Mouse (Mus musculus) forebrain, embryonic 13.5 days (tissue): ENCODE data around the gene Krt76. TPM values are rescaled to one million over a fixed set of nuclear protein-coding genes. Genes with fewer than 3 reads are reported as not detected.

ENCODE experiments used
- ATAC-seq: fragments of 200-750 bp; cut with Nextera tagmentation; 2 replicates; pipeline ENCODE4 v1.8.0; 2017
- H3K27ac ChIP-seq: fragments of 300-500 bp; sonication (generic); 2 replicates; pipeline ENCODE4 v1.5.1; 2015; ENCODE audit warnings: inconsistent platforms, mild to moderate bottlenecking, moderate library complexity
- H3K27me3 ChIP-seq: fragments of 300-500 bp; sonication (generic); 2 replicates; pipeline ENCODE4 v1.6.1; 2015; ENCODE audit warnings: mild to moderate bottlenecking, inconsistent platforms
- H3K36me3 ChIP-seq: fragments of 300-500 bp; sonication (generic); 2 replicates; pipeline ENCODE4 v1.6.1; 2015; ENCODE audit warnings: mild to moderate bottlenecking, inconsistent platforms; ENCODE audit not compliant: poor library complexity, severe bottlenecking
- H3K4me1 ChIP-seq: fragments of 300-500 bp; sonication (generic); 2 replicates; pipeline ENCODE4 v1.6.1; 2015; ENCODE audit warnings: inconsistent platforms
- H3K4me2 ChIP-seq: fragments of 300-500 bp; sonication (generic); 2 replicates; pipeline ENCODE4 v1.6.1; 2015; ENCODE audit warnings: inconsistent platforms, mild to moderate bottlenecking, moderate library complexity
- H3K4me3 ChIP-seq: fragments of 300-500 bp; sonication (generic); 2 replicates; pipeline ENCODE4 v1.5.1; 2015; ENCODE audit warnings: mild to moderate bottlenecking, inconsistent platforms
- H3K9ac ChIP-seq: fragments of 300-500 bp; sonication (generic); 2 replicates; pipeline ENCODE4 v1.6.1; 2015; ENCODE audit warnings: mild to moderate bottlenecking, inconsistent platforms
- H3K9me3 ChIP-seq: fragments of 300-500 bp; sonication (generic); replicated peaks from 2 replicates; pipeline ENCODE4 v1.6.1; 2016; ENCODE audit warnings: inconsistent platforms
- WGBS: fragments of 180-500 bp; shearing (Covaris S2); methylation state at CpG from one replicate; pipeline ENCODE4 v1.1.7; 2015; 5-methylcytosine and 5-hydroxymethylcytosine counted together
- microRNA-seq: library from miRNA; unstranded; fragments of <30 nt; microRNA quantifications from one replicate; pipeline ENCODE4, GENCODE M21; 2016
- polyA plus RNA-seq: library from polyadenylated mRNA; unstranded; fragments of >200 nt; fragmentation: Nextera tagmentation; extraction: Ambion mirVana; gene quantifications from 2 replicates; pipeline ENCODE4 v1.2.1, GENCODE M21; 2015

Gene Krt76
- polyA plus RNA-seq, 1 experiment from 2014 or later: not detected

- Histone ChIP-seq H3K4me1 (peaks cover 22% of the 10 kb centered on the region), H3K27me3 (peaks cover 43% of the 10 kb centered on the region), H3K27ac (no peak overlapping the region), H3K9ac (no peak overlapping the region), H3K4me2 (peak overlapping the region; percentile 76), H3K36me3 (no peaks in the 10 kb centered on the region), H3K4me3 (peak overlapping the region; percentile 43; the same call in 1 of the 2 replicates), H3K9me3 (no peaks in the 10 kb centered on the region)
- 9% methylated on average over 11 of the region's 11 CpGs for WGBS
- ATAC-seq: no peak
Measured at GRCm38 (mm10) chr15:101858673-101859425, 33.9 kb downstream of the Krt76 start.

- 53% methylated on average over 5 of the region's 5 CpGs for WGBS
- peaks cover 31% of the 10 kb centered on the region for H3K4me1 ChIP-seq
- no peaks in the 10 kb centered on the region for H3K9me3 ChIP-seq
- H3K36me3 ChIP-seq: no peaks in the 10 kb centered on the region
- no peak overlapping the region for H3K9ac ChIP-seq
- ATAC-seq: no peak
- H3K27ac ChIP-seq: no peak overlapping the region
- H3K27me3 ChIP-seq: peaks cover 47% of the 10 kb centered on the region
- no peak overlapping the region for H3K4me3 ChIP-seq
- H3K4me2 ChIP-seq: no peak overlapping the region
Measured at GRCm38 (mm10) chr15:101856696-101857095, 36.0 kb downstream of the Krt76 start.

GRCm38 (mm10) chr15:101855732-101856131 is 37.0 kb downstream of the Krt76 start:
- Histone ChIP-seq H3K27me3 (peaks cover 37% of the 10 kb centered on the region), H3K9me3 (no peaks in the 10 kb centered on the region)
- ATAC-seq: no peak

GRCm38 (mm10) chr15:101854294-101854693 is 38.4 kb downstream of the Krt76 start:
- Histone ChIP-seq H3K9ac (no peak overlapping the region), H3K4me1 (peaks cover 21% of the 10 kb centered on the region), H3K9me3 (no peaks in the 10 kb centered on the region), H3K36me3 (no peaks in the 10 kb centered on the region), H3K27me3 (peaks cover 27% of the 10 kb centered on the region), H3K4me3 (no peak overlapping the region), H3K4me2 (no peak overlapping the region), H3K27ac (no peak overlapping the region)
- 19% methylated on average over 5 of the region's 5 CpGs for whole genome bisulfite sequencing
- ATAC-seq: no peak

More at GRCm38 (mm10) chr15:101855732-101856131, 37.0 kb downstream of the Krt76 start:
- no peak overlapping the region for H3K4me3 ChIP-seq
- H3K4me2 ChIP-seq: no peak overlapping the region
- peaks cover 31% of the 10 kb centered on the region for H3K4me1 ChIP-seq
- no peak overlapping the region for H3K27ac ChIP-seq
- no peaks in the 10 kb centered on the region for H3K36me3 ChIP-seq
- WGBS: 84% methylated on average over 3 of the region's 3 CpGs
- H3K9ac ChIP-seq: no peak overlapping the region

- ATAC-seq: no peak
- H3K27me3 ChIP-seq: peaks cover 11% of the 10 kb centered on the region
- H3K4me1 ChIP-seq: peaks cover 15% of the 10 kb centered on the region
- 3% methylated on average over 5 of the region's 5 CpGs for WGBS
- no peak overlapping the region for H3K4me2 ChIP-seq
- no peaks in the 10 kb centered on the region for H3K9me3 ChIP-seq
- H3K4me3 ChIP-seq: no peak overlapping the region
- no peaks in the 10 kb centered on the region for H3K36me3 ChIP-seq
- H3K27ac ChIP-seq: no peak overlapping the region
- H3K9ac ChIP-seq: no peak overlapping the region
Measured at GRCm38 (mm10) chr15:101852571-101852970, 40.1 kb downstream of the Krt76 start.

GRCm38 (mm10) chr15:101850694-101851093 is 42.0 kb downstream of the Krt76 start, which contains the start of gene Krt1:
Krt1 (minus strand) TSS chr15:101850794.
- no peak for ATAC-seq
- H3K4me1 ChIP-seq: peaks cover 23% of the 10 kb centered on the region
- H3K9me3 ChIP-seq: no peaks in the 10 kb centered on the region
- H3K36me3 ChIP-seq: no peaks in the 10 kb centered on the region
- H3K27ac ChIP-seq: no peak within 1 kb of the TSS
- 80% methylated on average over 6 of the region's 6 CpGs for WGBS
- H3K4me3 ChIP-seq: no peak within 1 kb of the TSS
- no peak within 1 kb of the TSS for H3K4me2 ChIP-seq
- H3K9ac ChIP-seq: no peak within 1 kb of the TSS
- peaks cover 7% of the 10 kb centered on the region; the same call in 1 of the 2 replicates for H3K27me3 ChIP-seq

- Histone ChIP-seq H3K27me3 (0 out of 2 replicates have a peak, but pooled peaks cover 2% of the 10 kb centered on the region), H3K27ac (peak overlapping the region; percentile 78), H3K9ac (peak overlapping the region; percentile 74), H3K9me3 (no peaks in the 10 kb centered on the region), H3K4me2 (peak overlapping the region; percentile 69), H3K4me3 (peak overlapping the region; percentile 53), H3K36me3 (no peaks in the 10 kb centered on the region), H3K4me1 (peaks cover 16% of the 10 kb centered on the region; the same call in 1 of the 2 replicates)
- 1% methylated on average over 36 of the region's 37 CpGs for WGBS
- ATAC-seq: peak; percentile 88
Measured at GRCm38 (mm10) chr15:101845971-101846403, 46.7 kb downstream of the Krt76 start.

GRCm38 (mm10) chr15:101843192-101843591 is 49.5 kb downstream of the Krt76 start:
- Histone ChIP-seq H3K27me3 (peaks cover 7% of the 10 kb centered on the region; the same call in 1 of the 2 replicates), H3K4me3 (no peak overlapping the region), H3K9ac (no peak overlapping the region), H3K36me3 (no peaks in the 10 kb centered on the region), H3K27ac (no peak overlapping the region), H3K4me2 (no peak overlapping the region), H3K9me3 (no peaks in the 10 kb centered on the region), H3K4me1 (peaks cover 16% of the 10 kb centered on the region; the same call in 1 of the 2 replicates)
- 65% methylated on average over 9 of the region's 9 CpGs for WGBS
- ATAC-seq: no peak

GRCm38 (mm10) chr15:101834784-101835328 is 57.9 kb downstream of the Krt76 start:
- Histone ChIP-seq H3K4me1 (peaks cover 4% of the 10 kb centered on the region; the same call in 1 of the 2 replicates), H3K27me3 (peaks cover 5% of the 10 kb centered on the region; the same call in 1 of the 2 replicates), H3K9ac (no peak overlapping the region), H3K27ac (no peak overlapping the region), H3K9me3 (no peaks in the 10 kb centered on the region), H3K4me3 (no peak overlapping the region), H3K4me2 (no peak overlapping the region), H3K36me3 (no peaks in the 10 kb centered on the region)
- ATAC-seq: no peak
- 60% methylated on average over 5 of the region's 5 CpGs for WGBS

Small RNA genes lying within 50 kb of the gene (microRNA-seq; reads per million reads assigned to microRNA genes)
- gene Gm44356: not detected

Other genes starting within 250 kb of the Krt76 start
- not detected in 2 replicates for gene Gm5478, start 245.5 kb downstream of the Krt76 start, polyA plus RNA-seq
- not detected in 2 replicates for gene Krt6b, start 212.6 kb downstream of the Krt76 start, polyA plus RNA-seq
- gene Krt6a, start 198.6 kb downstream of the Krt76 start, polyA plus RNA-seq: not detected in 2 replicates
- 0.14 and 0.35 TPM in 2 replicates for gene Krt5, start 180.0 kb downstream of the Krt76 start, polyA plus RNA-seq
- gene Krt71, start 149.8 kb downstream of the Krt76 start, polyA plus RNA-seq: not detected in 2 replicates
- gene Krt72, start 106.5 kb downstream of the Krt76 start, polyA plus RNA-seq: not detected in 2 replicates
- gene Krt73, start 90.6 kb downstream of the Krt76 start, polyA plus RNA-seq: 0.59 and 0.66 TPM in 2 replicates
- not detected in 2 replicates for gene Krt2, start 74.8 kb downstream of the Krt76 start, polyA plus RNA-seq
- 3.5 and 3.9 TPM in 2 replicates for gene Krt1, start 42.1 kb downstream of the Krt76 start, polyA plus RNA-seq
- gene Krt77, start 23.2 kb downstream of the Krt76 start, polyA plus RNA-seq: 0.19 and 0.65 TPM in 2 replicates
- gene Krt4, start 31.8 kb upstream of the Krt76 start, polyA plus RNA-seq: not detected in 2 replicates
- gene Krt79, start 47.4 kb upstream of the Krt76 start, polyA plus RNA-seq: 0.10 and 0.33 TPM in 2 replicates
- gene Krt78, start 61.4 kb upstream of the Krt76 start, polyA plus RNA-seq: not detected in 2 replicates
- 1.7 and 2.6 TPM in 2 replicates for gene Krt8, start 111.6 kb upstream of the Krt76 start, polyA plus RNA-seq
- gene Krt18, start 135.3 kb upstream of the Krt76 start, polyA plus RNA-seq: 2.4 and 6.3 TPM in 2 replicates
- 90.5 and 102 TPM in 2 replicates for gene Eif4b, start 180.9 kb upstream of the Krt76 start, polyA plus RNA-seq
- 4.5 and 6.7 TPM in 2 replicates for gene Tns2, start 207.5 kb upstream of the Krt76 start, polyA plus RNA-seq
- gene Spryd3, start 243.3 kb upstream of the Krt76 start, polyA plus RNA-seq: 21.7 and 25.4 TPM in 2 replicates